Mouse (Mus musculus): ENCODE measurements around the gene Pou5f1. TPM values are rescaled to one million over a fixed set of nuclear protein-coding genes. Genes with fewer than 3 reads are reported as not detected.

Gene Pou5f1
- polyA plus RNA-seq, 1 experiment from 2014 or later = not detected

GRCm38 (mm10) chr17:35486726-35487125 lies 19.1 kb upstream of the Pou5f1 start:
- H3K36me3 ChIP-seq (ENCODE audit: control insufficient read depth, insufficient read depth, low read length) = no peaks in the 10 kb centered on the region
- H3K4me3 ChIP-seq (ENCODE audit: low read depth, low read length) = no peak overlapping the region
- H3K4me1 ChIP-seq (replicated peaks; ENCODE audit: control insufficient read depth, insufficient read depth, low read length) = no peaks in the 10 kb centered on the region
- DNase-seq (ENCODE audit: low spot score) (no peak), ATAC-seq (ENCODE audit: low FRiP score) (no peak)
- no peak overlapping the region for H3K4me2 ChIP-seq (replicated peaks; ENCODE audit: low read depth, low read length)
- H3K9me3 ChIP-seq (ENCODE audit: control insufficient read depth, low read length) = no peaks in the 10 kb centered on the region
- no peak overlapping the region for H3K9ac ChIP-seq (ENCODE audit: low read depth, low read length)
- H3K27me3 ChIP-seq (ENCODE audit: control insufficient read depth, insufficient read depth, low read length) = no peaks in the 10 kb centered on the region
- WGBS = 62% methylated on average over 10 of the region's 10 CpGs
- no peak overlapping the region for H3K27ac ChIP-seq (ENCODE audit: low read depth, low read length)

- H3K9ac ChIP-seq (ENCODE audit: low read depth, low read length) = no peak overlapping the region
- no peaks in the 10 kb centered on the region for H3K9me3 ChIP-seq (ENCODE audit: control insufficient read depth, low read length)
- H3K36me3 ChIP-seq (ENCODE audit: control insufficient read depth, insufficient read depth, low read length) = no peaks in the 10 kb centered on the region
- no peak overlapping the region for H3K27ac ChIP-seq (ENCODE audit: low read depth, low read length)
- no peak for DNase-seq (ENCODE audit: low spot score)
- WGBS = 89% methylated on average over 2 of the region's 2 CpGs
- no peak for ATAC-seq (ENCODE audit: low FRiP score)
- no peak overlapping the region for H3K4me3 ChIP-seq (ENCODE audit: low read depth, low read length)
- H3K4me1 ChIP-seq (replicated peaks; ENCODE audit: control insufficient read depth, insufficient read depth, low read length) = no peaks in the 10 kb centered on the region
- no peak overlapping the region for H3K4me2 ChIP-seq (replicated peaks; ENCODE audit: low read depth, low read length)
- H3K27me3 ChIP-seq (ENCODE audit: control insufficient read depth, insufficient read depth, low read length) = no peaks in the 10 kb centered on the region
Observed at GRCm38 (mm10) chr17:35488041-35488440, 17.8 kb upstream of the Pou5f1 start.

- no peak for DNase-seq (ENCODE audit: low spot score)
- no peak overlapping the region for H3K4me2 ChIP-seq (replicated peaks; ENCODE audit: low read depth, low read length)
- no peaks in the 10 kb centered on the region for H3K36me3 ChIP-seq (ENCODE audit: control insufficient read depth, insufficient read depth, low read length)
- no peaks in the 10 kb centered on the region for H3K27me3 ChIP-seq (ENCODE audit: control insufficient read depth, insufficient read depth, low read length)
- no peak overlapping the region for H3K27ac ChIP-seq (ENCODE audit: low read depth, low read length)
- ATAC-seq (ENCODE audit: low FRiP score) = no peak
- H3K9me3 ChIP-seq (ENCODE audit: control insufficient read depth, low read length) = no peaks in the 10 kb centered on the region
- no peaks in the 10 kb centered on the region for H3K4me1 ChIP-seq (replicated peaks; ENCODE audit: control insufficient read depth, insufficient read depth, low read length)
- H3K4me3 ChIP-seq (ENCODE audit: low read depth, low read length) = no peak overlapping the region
- WGBS = 62% methylated on average over 5 of the region's 5 CpGs
- no peak overlapping the region for H3K9ac ChIP-seq (ENCODE audit: low read depth, low read length)
Observed at GRCm38 (mm10) chr17:35490320-35490719, 15.5 kb upstream of the Pou5f1 start.

GRCm38 (mm10) chr17:35497124-35497523 lies 8.7 kb upstream of the Pou5f1 start:
- H3K27ac ChIP-seq (ENCODE audit: low read depth, low read length) = no peak overlapping the region
- H3K27me3 ChIP-seq (ENCODE audit: control insufficient read depth, insufficient read depth, low read length) = no peaks in the 10 kb centered on the region
- no peaks in the 10 kb centered on the region for H3K9me3 ChIP-seq (ENCODE audit: control insufficient read depth, low read length)
- H3K4me1 ChIP-seq (replicated peaks; ENCODE audit: control insufficient read depth, insufficient read depth, low read length) = no peaks in the 10 kb centered on the region
- no peak overlapping the region for H3K4me2 ChIP-seq (replicated peaks; ENCODE audit: low read depth, low read length)
- H3K9ac ChIP-seq (ENCODE audit: low read depth, low read length) = no peak overlapping the region
- H3K36me3 ChIP-seq (ENCODE audit: control insufficient read depth, insufficient read depth, low read length) = no peaks in the 10 kb centered on the region
- H3K4me3 ChIP-seq (ENCODE audit: low read depth, low read length) = no peak overlapping the region
- 94% methylated on average over 7 of the region's 7 CpGs for WGBS
- ATAC-seq (ENCODE audit: low FRiP score) (no peak), DNase-seq (ENCODE audit: low spot score) (no peak)

DNA sequence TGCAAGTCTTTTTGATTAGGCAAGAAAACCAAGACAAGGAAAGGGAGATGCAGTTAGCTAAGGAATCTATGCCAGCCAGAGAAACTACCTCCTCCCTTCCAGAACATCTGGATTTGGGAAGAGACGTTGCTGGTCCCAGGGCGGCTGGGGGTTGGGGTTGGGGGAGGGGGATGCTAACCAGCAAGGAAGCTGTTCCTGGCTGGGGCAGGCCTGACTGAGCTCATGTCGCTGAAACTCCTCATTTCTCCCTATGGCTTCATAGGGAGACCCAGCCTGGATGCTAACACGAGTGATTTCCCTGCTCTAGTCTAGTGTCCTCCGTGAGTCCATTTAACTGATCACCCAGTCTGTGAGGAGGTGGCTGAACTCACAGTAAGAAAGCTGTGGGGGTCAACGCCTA lies 3.6 kb upstream of the Pou5f1 start:
- no peak for ATAC-seq (ENCODE audit: low FRiP score)
- Histone ChIP-seq H3K27ac (ENCODE audit: low read depth, low read length) (no peak overlapping the region), H3K9me3 (ENCODE audit: control insufficient read depth, low read length) (no peaks in the 10 kb centered on the region), H3K27me3 (ENCODE audit: control insufficient read depth, insufficient read depth, low read length) (peaks cover 24% of the 10 kb centered on the region), H3K4me2 (replicated peaks; ENCODE audit: low read depth, low read length) (no peak overlapping the region), H3K36me3 (ENCODE audit: control insufficient read depth, insufficient read depth, low read length) (no peaks in the 10 kb centered on the region), H3K4me3 (ENCODE audit: low read depth, low read length) (no peak overlapping the region), H3K4me1 (replicated peaks; ENCODE audit: control insufficient read depth, insufficient read depth, low read length) (no peaks in the 10 kb centered on the region), H3K9ac (ENCODE audit: low read depth, low read length) (no peak overlapping the region)
- DNase-seq (ENCODE audit: low spot score) = no peak
- WGBS = 4% methylated on average over 6 of the region's 6 CpGs

- Histone ChIP-seq H3K27me3 (ENCODE audit: control insufficient read depth, insufficient read depth, low read length) (peaks cover 28% of the 10 kb centered on the region), H3K4me2 (replicated peaks; ENCODE audit: low read depth, low read length) (no peak overlapping the region), H3K27ac (ENCODE audit: low read depth, low read length) (no peak overlapping the region), H3K9ac (ENCODE audit: low read depth, low read length) (no peak overlapping the region), H3K36me3 (ENCODE audit: control insufficient read depth, insufficient read depth, low read length) (no peaks in the 10 kb centered on the region), H3K9me3 (ENCODE audit: control insufficient read depth, low read length) (no peaks in the 10 kb centered on the region), H3K4me3 (ENCODE audit: low read depth, low read length) (no peak overlapping the region), H3K4me1 (replicated peaks; ENCODE audit: control insufficient read depth, insufficient read depth, low read length) (no peaks in the 10 kb centered on the region)
- DNase-seq (ENCODE audit: low spot score) (no peak), ATAC-seq (ENCODE audit: low FRiP score) (no peak)
- 41% methylated on average over 5 of the region's 5 CpGs for WGBS
Observed at GRCm38 (mm10) chr17:35502762-35503161, 3.1 kb upstream of the Pou5f1 start.

- H3K4me1 ChIP-seq (replicated peaks; ENCODE audit: control insufficient read depth, insufficient read depth, low read length) = no peaks in the 10 kb centered on the region
- ATAC-seq (ENCODE audit: low FRiP score) (no peak), DNase-seq (ENCODE audit: low spot score) (no peak)
- WGBS = 20% methylated on average over 5 of the region's 5 CpGs
- no peaks in the 10 kb centered on the region for H3K9me3 ChIP-seq (ENCODE audit: control insufficient read depth, low read length)
- no peak overlapping the region for H3K9ac ChIP-seq (ENCODE audit: low read depth, low read length)
- no peak overlapping the region for H3K27ac ChIP-seq (ENCODE audit: low read depth, low read length)
- no peak overlapping the region for H3K4me3 ChIP-seq (ENCODE audit: low read depth, low read length)
- H3K36me3 ChIP-seq (ENCODE audit: control insufficient read depth, insufficient read depth, low read length) = no peaks in the 10 kb centered on the region
- H3K4me2 ChIP-seq (replicated peaks; ENCODE audit: low read depth, low read length) = no peak overlapping the region
- peaks cover 32% of the 10 kb centered on the region for H3K27me3 ChIP-seq (ENCODE audit: control insufficient read depth, insufficient read depth, low read length)
Observed at GRCm38 (mm10) chr17:35503849-35504248, 2.0 kb upstream of the Pou5f1 start.

- Histone ChIP-seq H3K9ac (ENCODE audit: low read depth, low read length) (no peak overlapping the region), H3K27me3 (ENCODE audit: control insufficient read depth, insufficient read depth, low read length) (peaks cover 32% of the 10 kb centered on the region), H3K4me2 (replicated peaks; ENCODE audit: low read depth, low read length) (no peak overlapping the region), H3K4me1 (replicated peaks; ENCODE audit: control insufficient read depth, insufficient read depth, low read length) (no peaks in the 10 kb centered on the region), H3K4me3 (ENCODE audit: low read depth, low read length) (no peak overlapping the region), H3K9me3 (ENCODE audit: control insufficient read depth, low read length) (no peaks in the 10 kb centered on the region), H3K36me3 (ENCODE audit: control insufficient read depth, insufficient read depth, low read length) (no peaks in the 10 kb centered on the region), H3K27ac (ENCODE audit: low read depth, low read length) (no peak overlapping the region)
- DNase-seq (ENCODE audit: low spot score) = no peak
- 14% methylated on average over 8 of the region's 8 CpGs for WGBS
- ATAC-seq (ENCODE audit: low FRiP score) = no peak
Observed at GRCm38 (mm10) chr17:35504628-35505481, 963 bp upstream of the Pou5f1 start.

GRCm38 (mm10) chr17:35506881-35507280 lies 1.1 kb downstream of the Pou5f1 start:
- H3K27ac ChIP-seq (ENCODE audit: low read depth, low read length) = no peak overlapping the region
- H3K27me3 ChIP-seq (ENCODE audit: control insufficient read depth, insufficient read depth, low read length) = peaks cover 32% of the 10 kb centered on the region
- no peak overlapping the region for H3K4me2 ChIP-seq (replicated peaks; ENCODE audit: low read depth, low read length)
- H3K4me1 ChIP-seq (replicated peaks; ENCODE audit: control insufficient read depth, insufficient read depth, low read length) = no peaks in the 10 kb centered on the region
- H3K9ac ChIP-seq (ENCODE audit: low read depth, low read length) = no peak overlapping the region
- no peak overlapping the region for H3K4me3 ChIP-seq (ENCODE audit: low read depth, low read length)
- H3K36me3 ChIP-seq (ENCODE audit: control insufficient read depth, insufficient read depth, low read length) = no peaks in the 10 kb centered on the region
- WGBS = 17% methylated on average over 10 of the region's 10 CpGs
- H3K9me3 ChIP-seq (ENCODE audit: control insufficient read depth, low read length) = no peaks in the 10 kb centered on the region
- no peak for ATAC-seq (ENCODE audit: low FRiP score)
- DNase-seq (ENCODE audit: low spot score) = no peak

All from hindbrain, embryonic 11.5 days (tissue).